Mouse (Mus musculus): ENCODE results near the gene Tspan33. TPM values are rescaled to one million over a fixed set of nuclear protein-coding genes. Genes with fewer than 3 reads are reported as not detected.

Tspan33 gene
- total RNA-seq, 1 experiment: 5.7 TPM

GRCm38 (mm10) chr6:29728035-29728434 is 34.0 kb downstream of the Tspan33 start:
- TF ChIP-seq HCFC1 (IDR thresholded peaks at IDR 0.05; ENCODE audit: borderline replicate concordance, insufficient read depth, low read length) (no peak), ZNF384 (IDR thresholded peaks at IDR 0.05; ENCODE audit: low read depth, low read length) (no peak), CHD2 (IDR thresholded peaks at IDR 0.05; ENCODE audit: low read depth, low read length) (no peak), MAFK (IDR thresholded peaks at IDR 0.05; ENCODE audit: insufficient read depth, low read depth, low read length) (no peak), ZC3H11A (IDR thresholded peaks at IDR 0.05; ENCODE audit: borderline replicate concordance, low read depth, low read length) (no peak)
- DNase-seq (ENCODE audit: low read depth, low spot score): no peak
- no peaks in the 10 kb centered on the region for H3K9me3 ChIP-seq (ENCODE audit: control insufficient read depth, insufficient read depth, low read depth, low read length)
- H3K27ac ChIP-seq (ENCODE audit: insufficient read depth, low read depth, low read length, poor library complexity, severe bottlenecking): no peak overlapping the region
- no peak overlapping the region for H3K4me3 ChIP-seq (ENCODE audit: insufficient read depth in 1 of 2, low read depth in 1 of 2, low read length in 2 of 2, poor library complexity in 1 of 2, severe bottlenecking in 1 of 2)
- no peaks in the 10 kb centered on the region for H3K36me3 ChIP-seq (ENCODE audit: control insufficient read depth, insufficient read depth, low read length, poor library complexity, severe bottlenecking)
- H3K4me1 ChIP-seq (ENCODE audit: control insufficient read depth in 2 of 2, insufficient read depth in 2 of 2, low read length in 2 of 2, poor library complexity in 1 of 2): no peaks in the 10 kb centered on the region
- no peak overlapping the region for H3K9ac ChIP-seq (ENCODE audit: insufficient read depth, low read depth, low read length, poor library complexity, severe bottlenecking)
- in situ Hi-C loops (cut with MboI; ENCODE audit: low sequenced_read_pairs in 2 of 2, unreplicated experiment in 2 of 2): no loop called here

GRCm38 (mm10) chr6:29729491-29729890 is 35.5 kb downstream of the Tspan33 start:
- DNase-seq (ENCODE audit: low read depth, low spot score): no peak
- no peak for TF ChIP-seq HCFC1 (IDR thresholded peaks at IDR 0.05; ENCODE audit: borderline replicate concordance, insufficient read depth, low read length)
- TF ChIP-seq ZC3H11A (IDR thresholded peaks at IDR 0.05; ENCODE audit: borderline replicate concordance, low read depth, low read length): no peak
- TF ChIP-seq ZNF384 (IDR thresholded peaks at IDR 0.05; ENCODE audit: low read depth, low read length): no peak
- TF ChIP-seq MAFK (IDR thresholded peaks at IDR 0.05; ENCODE audit: insufficient read depth, low read depth, low read length): no peak
- no peak for TF ChIP-seq CHD2 (IDR thresholded peaks at IDR 0.05; ENCODE audit: low read depth, low read length)
- no peak overlapping the region for H3K4me3 ChIP-seq (ENCODE audit: insufficient read depth in 1 of 2, low read depth in 1 of 2, low read length in 2 of 2, poor library complexity in 1 of 2, severe bottlenecking in 1 of 2)
- no peak overlapping the region for H3K9ac ChIP-seq (ENCODE audit: insufficient read depth, low read depth, low read length, poor library complexity, severe bottlenecking)
- H3K27ac ChIP-seq (ENCODE audit: insufficient read depth, low read depth, low read length, poor library complexity, severe bottlenecking): no peak overlapping the region
- no peaks in the 10 kb centered on the region for H3K9me3 ChIP-seq (ENCODE audit: control insufficient read depth, insufficient read depth, low read depth, low read length)
- no peaks in the 10 kb centered on the region for H3K36me3 ChIP-seq (ENCODE audit: control insufficient read depth, insufficient read depth, low read length, poor library complexity, severe bottlenecking)
- in situ Hi-C loops (cut with MboI; ENCODE audit: low sequenced_read_pairs in 2 of 2, unreplicated experiment in 2 of 2): no loop called here
- H3K4me1 ChIP-seq (ENCODE audit: control insufficient read depth in 2 of 2, insufficient read depth in 2 of 2, low read length in 2 of 2, poor library complexity in 1 of 2): no peaks in the 10 kb centered on the region

DNA sequence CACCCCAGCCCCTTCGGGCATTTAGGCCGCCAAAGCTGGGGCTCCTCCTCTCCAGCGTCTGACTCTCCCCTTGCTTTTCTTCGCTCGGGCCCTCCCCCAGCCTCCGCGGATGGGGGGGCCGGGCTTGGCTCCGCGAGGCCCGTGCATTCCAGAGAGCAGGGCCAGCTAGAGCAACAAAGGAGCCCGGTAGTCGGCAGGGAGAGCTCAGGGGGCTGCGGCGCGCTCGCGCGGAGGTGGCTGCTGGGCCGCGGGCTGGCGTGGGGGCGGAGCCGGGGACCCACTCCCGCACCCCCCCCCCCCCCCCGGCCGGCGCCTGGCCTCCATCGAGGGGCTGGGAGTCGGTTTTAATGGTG is 41.3 kb downstream of the Tspan33 start, which contains the start of gene Smo:
TSS of gene Smo (plus strand) at position 168 of the 353 bp plus-strand sequence.
- Histone ChIP-seq H3K36me3 (ENCODE audit: control insufficient read depth, insufficient read depth, low read length, poor library complexity, severe bottlenecking) (peaks cover 2% of the 10 kb centered on the region; the same call in 1 of the 2 replicates), H3K4me3 (ENCODE audit: insufficient read depth in 1 of 2, low read depth in 1 of 2, low read length in 2 of 2, poor library complexity in 1 of 2, severe bottlenecking in 1 of 2) (peak within 1 kb of the TSS; percentile 76 to 83), H3K4me1 (ENCODE audit: control insufficient read depth in 2 of 2, insufficient read depth in 2 of 2, low read length in 2 of 2, poor library complexity in 1 of 2) (no peaks in the 10 kb centered on the region), H3K9me3 (ENCODE audit: control insufficient read depth, insufficient read depth, low read depth, low read length) (no peaks in the 10 kb centered on the region), H3K27ac (ENCODE audit: insufficient read depth, low read depth, low read length, poor library complexity, severe bottlenecking) (0 out of 2 replicates have a peak within 1 kb of the TSS, but pooled peaks have one; percentile 24), H3K9ac (ENCODE audit: insufficient read depth, low read depth, low read length, poor library complexity, severe bottlenecking) (peak within 1 kb of the TSS; percentile 73)
- no peak for DNase-seq (ENCODE audit: low read depth, low spot score)
- TF ChIP-seq ZC3H11A (IDR thresholded peaks at IDR 0.05; ENCODE audit: borderline replicate concordance, low read depth, low read length) (no peak), MAFK (IDR thresholded peaks at IDR 0.05; ENCODE audit: insufficient read depth, low read depth, low read length) (no peak)
- in situ Hi-C loops (cut with MboI; ENCODE audit: low sequenced_read_pairs in 2 of 2, unreplicated experiment in 2 of 2): no loop called here

DNA sequence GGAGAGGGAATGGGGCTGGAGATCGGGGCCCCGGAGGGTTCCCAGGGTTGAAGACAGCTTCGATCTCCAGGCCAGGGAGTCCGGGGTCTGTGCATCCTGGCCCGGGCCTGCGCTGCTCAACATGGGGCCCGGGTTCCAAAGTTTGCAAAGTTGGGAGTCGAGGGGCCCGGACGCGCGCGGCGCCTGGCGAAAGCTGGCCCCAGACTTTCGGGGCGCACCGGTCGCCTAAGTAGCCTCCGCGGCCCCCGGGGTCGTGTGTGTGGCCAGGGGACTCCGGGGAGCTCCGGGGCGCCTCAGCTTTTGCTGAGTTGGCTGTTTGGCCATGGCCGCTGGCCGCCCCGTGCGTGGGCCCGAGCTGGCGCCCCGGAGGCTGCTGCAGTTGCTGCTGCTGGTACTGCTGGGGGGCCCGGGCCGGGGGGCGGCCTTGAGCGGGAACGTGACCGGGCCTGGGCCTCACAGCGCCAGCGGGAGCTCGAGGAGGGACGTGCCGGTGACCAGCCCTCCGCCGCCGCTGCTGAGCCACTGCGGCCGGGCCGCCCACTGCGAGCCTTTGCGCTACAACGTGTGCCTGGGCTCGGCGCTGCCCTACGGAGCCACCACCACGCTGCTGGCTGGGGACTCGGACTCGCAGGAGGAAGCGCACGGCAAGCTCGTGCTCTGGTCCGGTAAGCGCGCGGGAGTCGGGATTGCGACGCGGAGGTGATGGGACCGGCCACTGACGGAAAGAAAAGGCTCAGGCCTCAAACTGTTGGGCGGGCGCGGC is 41.8 kb downstream of the Tspan33 start:
- Histone ChIP-seq H3K9me3 (ENCODE audit: control insufficient read depth, insufficient read depth, low read depth, low read length) (no peaks in the 10 kb centered on the region), H3K9ac (ENCODE audit: insufficient read depth, low read depth, low read length, poor library complexity, severe bottlenecking) (peak overlapping the region; percentile 73), H3K4me3 (ENCODE audit: insufficient read depth in 1 of 2, low read depth in 1 of 2, low read length in 2 of 2, poor library complexity in 1 of 2, severe bottlenecking in 1 of 2) (peak overlapping the region; percentile 76 to 83), H3K27ac (ENCODE audit: insufficient read depth, low read depth, low read length, poor library complexity, severe bottlenecking) (0 out of 2 replicates have a peak overlapping the region, but pooled peaks have one; percentile 24), H3K4me1 (ENCODE audit: control insufficient read depth in 2 of 2, insufficient read depth in 2 of 2, low read length in 2 of 2, poor library complexity in 1 of 2) (no peaks in the 10 kb centered on the region), H3K36me3 (ENCODE audit: control insufficient read depth, insufficient read depth, low read length, poor library complexity, severe bottlenecking) (peaks cover 2% of the 10 kb centered on the region; the same call in 1 of the 2 replicates)
- TF ChIP-seq ZC3H11A (IDR thresholded peaks at IDR 0.05; ENCODE audit: borderline replicate concordance, low read depth, low read length) (no peak), MAFK (IDR thresholded peaks at IDR 0.05; ENCODE audit: insufficient read depth, low read depth, low read length) (peak; percentile 89), CHD2 (IDR thresholded peaks at IDR 0.05; ENCODE audit: low read depth, low read length) (no peak)
- in situ Hi-C loops (cut with MboI; ENCODE audit: low sequenced_read_pairs in 2 of 2, unreplicated experiment in 2 of 2): no loop called here
- DNase-seq (ENCODE audit: low read depth, low spot score): no peak
